Mouse (Mus musculus): Measurements from ENCODE around the gene Cadps.

DNA sequence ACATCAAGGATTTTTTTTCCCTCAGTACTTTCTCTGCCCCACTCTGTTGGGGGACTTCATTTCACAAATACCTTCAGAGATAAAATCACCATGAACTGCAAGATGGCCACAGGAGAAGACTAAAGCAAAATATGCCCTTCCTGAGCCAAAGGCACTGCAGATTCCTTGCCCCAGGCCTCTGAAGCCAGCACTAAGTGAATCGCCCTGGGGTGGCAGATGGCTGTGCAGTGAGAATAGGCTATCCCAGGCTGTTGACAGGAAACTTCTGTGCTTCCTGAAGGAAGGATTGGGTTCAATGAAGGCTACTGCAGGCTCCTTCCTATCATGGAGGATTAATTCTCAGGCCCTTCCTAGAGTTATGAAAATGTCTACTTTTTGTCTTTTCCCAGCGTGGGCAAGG lies 268.4 kb downstream of the Cadps start:
- TF ChIP-seq CTCF (IDR thresholded peaks at IDR 0.05; ENCODE audit: extremely low read depth, insufficient read depth, low read length) = no peak
- TF ChIP-seq POLR2A (IDR thresholded peaks at IDR 0.05; ENCODE audit: extremely low read depth, insufficient read depth, low read length) = no peak
